Comparison of ENCODE assay signal across 25 mouse cellular contexts in genomic region chr8:118649981-118650380, GRCm38 (mm10).
"Had no signal": no experiment of that assay in that cellular context is flagged by ENCODE, and none has a peak within 500 bp of the region (broad histone marks: within the 10 kb centered on the region; RNA-seq: fewer than 3 reads in every experiment).

No protein-coding gene starts in this region.

- H3K27me3 ChIP-seq: embryonic facial prominence, embryonic 12.5 days; embryonic facial prominence, embryonic 13.5 days; embryonic facial prominence, embryonic 15.5 days; forebrain, embryonic 12.5 days; forebrain, embryonic 13.5 days; forebrain, embryonic 15.5 days had no signal

- H3K27ac ChIP-seq: embryonic facial prominence, embryonic 10.5 days; embryonic facial prominence, embryonic 12.5 days; embryonic facial prominence, embryonic 13.5 days; embryonic facial prominence, embryonic 15.5 days; forebrain, embryonic 10.5 days; forebrain, embryonic 12.5 days; forebrain, embryonic 13.5 days; forebrain, embryonic 15.5 days; gastrocnemius, adult 2 months; heart, adult 2 months; heart, embryonic 10.5 days had no signal

- H3K4me3 ChIP-seq: embryonic facial prominence, embryonic 10.5 days; embryonic facial prominence, embryonic 12.5 days; embryonic facial prominence, embryonic 13.5 days; embryonic facial prominence, embryonic 15.5 days; erythroblast, embryonic 14.5 days; forebrain, embryonic 10.5 days; forebrain, embryonic 12.5 days; forebrain, embryonic 13.5 days; forebrain, embryonic 15.5 days; gastrocnemius, adult 2 months; heart, adult 2 months; heart, embryonic 10.5 days had no signal

- H3K4me1 ChIP-seq: embryonic facial prominence, embryonic 15.5 days; forebrain, embryonic 15.5 days had no signal

- H3K9ac ChIP-seq: embryonic facial prominence, embryonic 12.5 days; embryonic facial prominence, embryonic 13.5 days; embryonic facial prominence, embryonic 15.5 days; forebrain, embryonic 12.5 days; forebrain, embryonic 13.5 days; forebrain, embryonic 15.5 days; forebrain, postnatal 0 days had no signal

- H3K36me3 ChIP-seq: embryonic facial prominence, embryonic 10.5 days; embryonic facial prominence, embryonic 12.5 days; embryonic facial prominence, embryonic 13.5 days; embryonic facial prominence, embryonic 15.5 days; forebrain, embryonic 10.5 days; forebrain, embryonic 12.5 days; forebrain, embryonic 15.5 days; heart, embryonic 10.5 days had no signal

- DNase-seq: cerebellum, adult 9-11 months; cerebellum, postnatal 10 days; cerebellum, postnatal 14 days; cerebellum, postnatal 25 days; cerebellum, postnatal 36 days; embryo, embryonic 11 days; forebrain, postnatal 0 days; gastrocnemius, adult 2 months; gastrocnemius, postnatal 10 days; gastrocnemius, postnatal 14 days; gastrocnemius, postnatal 36 days; heart, adult 18-20 months; heart, adult 2 months had no signal

- ATAC-seq: forebrain, embryonic 13.5 days; forebrain, embryonic 14.5 days; forebrain, embryonic 15.5 days; forebrain, postnatal 0 days had no signal

- H3K9me3 ChIP-seq: embryonic facial prominence, embryonic 10.5 days; embryonic facial prominence, embryonic 12.5 days; embryonic facial prominence, embryonic 13.5 days; embryonic facial prominence, embryonic 15.5 days; forebrain, embryonic 10.5 days; forebrain, embryonic 12.5 days; forebrain, embryonic 13.5 days; forebrain, embryonic 15.5 days; heart, embryonic 10.5 days had no signal

- H3K4me2 ChIP-seq: embryonic facial prominence, embryonic 12.5 days; embryonic facial prominence, embryonic 13.5 days; embryonic facial prominence, embryonic 15.5 days; forebrain, embryonic 12.5 days; forebrain, embryonic 13.5 days; forebrain, embryonic 15.5 days; heart, embryonic 11.5 days had no signal
